Mouse (Mus musculus) CH12.LX (cell line): ENCODE data around the gene Nyap1.

Source experiments
- CTCF ChIP-seq, 2 experiments: IDR thresholded peaks in 1 of 2; conservative IDR thresholded peaks in 1 of 2; 2 replicates each; pipeline ENCODE4 v1.5.1; 2011 to 2012; ENCODE audit warnings: low read depth in 2 of 2, low read length in 2 of 2, improper control_type of control experiment in 1 of 2, inconsistent platforms in 1 of 2, mild to moderate bottlenecking in 1 of 2, moderate library complexity in 1 of 2
- ETS1 ChIP-seq: conservative IDR thresholded peaks from 2 replicates; pipeline ENCODE4 v1.6.1; 2012; ENCODE audit warnings: low read depth, mild to moderate bottlenecking, inconsistent platforms, low read length, improper control_type of control experiment, moderate library complexity
- MAX ChIP-seq: IDR thresholded peaks from 2 replicates; pipeline ENCODE4 v1.6.1; 2011; ENCODE audit warnings: low read length, improper control_type of control experiment
- MAZ ChIP-seq: IDR thresholded peaks from 2 replicates; pipeline ENCODE4 v1.6.1; 2012; ENCODE audit warnings: low read depth, mild to moderate bottlenecking, inconsistent platforms, low read length, improper control_type of control experiment, moderate library complexity
- MEF2A ChIP-seq: IDR thresholded peaks from 2 replicates; pipeline ENCODE4 v1.6.1; 2014; ENCODE audit warnings: low read depth, mild to moderate bottlenecking, inconsistent platforms, low read length, improper control_type of control experiment, borderline replicate concordance
- POLR2A ChIP-seq: IDR thresholded peaks from 2 replicates; pipeline ENCODE4 v1.6.1; 2011; ENCODE audit warnings: low read depth, mild to moderate bottlenecking, improper control_type of control experiment, low read length
- SIN3A ChIP-seq: IDR thresholded peaks from 2 replicates; pipeline ENCODE4 v1.6.1; 2012; ENCODE audit warnings: low read length, improper control_type of control experiment, inconsistent platforms
- TBP ChIP-seq: conservative IDR thresholded peaks from 2 replicates; pipeline ENCODE4 v1.6.1; 2011; ENCODE audit warnings: low read depth, low read length, improper control_type of control experiment
- TCF12 ChIP-seq: IDR thresholded peaks from 2 replicates; pipeline ENCODE4 v1.6.1; 2014; ENCODE audit warnings: low read depth, mild to moderate bottlenecking, inconsistent platforms, low read length, improper control_type of control experiment

DNA sequence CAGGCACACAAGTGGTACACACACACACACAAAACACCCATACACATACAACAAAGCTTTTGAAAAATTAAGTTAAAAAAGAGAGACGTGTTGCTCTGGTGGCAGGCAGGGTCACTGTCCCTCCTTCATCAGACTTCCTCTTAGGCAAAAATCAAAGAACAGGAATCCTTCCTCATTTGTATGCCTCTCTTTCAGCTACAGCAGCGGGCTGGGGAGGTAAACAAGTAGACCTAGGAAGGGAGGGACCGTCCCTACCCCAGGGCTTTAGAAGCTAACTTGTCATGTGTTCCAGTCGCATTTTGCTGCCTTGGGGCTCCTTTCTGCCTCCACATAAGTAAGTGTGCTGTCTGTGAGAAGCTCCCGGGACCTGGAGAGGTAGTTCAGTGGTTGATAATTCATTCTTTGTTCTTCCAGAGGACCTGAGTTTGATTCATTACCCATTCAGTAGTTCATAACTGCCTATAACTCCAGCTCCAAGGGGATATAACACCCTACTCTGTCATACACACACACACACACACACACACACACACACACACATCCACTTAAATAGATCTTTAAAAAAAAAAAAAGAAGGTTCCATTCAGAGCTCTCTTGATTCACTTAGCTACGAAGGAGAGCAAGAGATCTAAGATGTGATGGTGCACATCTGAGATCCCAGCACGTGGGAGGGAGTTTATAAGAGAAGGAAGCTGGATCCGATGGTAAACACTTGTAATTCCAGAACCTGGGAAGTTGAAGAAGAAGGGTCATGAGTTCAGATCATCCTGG is 23.2 kb downstream of the Nyap1 start:
- TF ChIP-seq CTCF (conservative IDR thresholded peaks at IDR 0.05 in 1 of 2, IDR thresholded peaks at IDR 0.05 in 1 of 2; ENCODE audit: low read depth in 2 of 2, low read length in 2 of 2), result no peak
- peak; percentile 81 for TF ChIP-seq TBP
- TF ChIP-seq ETS1, result peak; percentile 49
- TF ChIP-seq TCF12, result peak; percentile 38; the same call in 1 of the 2 replicates
- no peak; the same call in 1 of the 2 replicates for TF ChIP-seq POLR2A
- TF ChIP-seq MAZ, result no peak
- no peak for TF ChIP-seq MEF2A
- TF ChIP-seq SIN3A, result no peak; the same call in none of the 2 replicates
- no peak for TF ChIP-seq MAX
